9 mouse cellular contexts compared by ENCODE assay signal in the genomic region with DNA sequence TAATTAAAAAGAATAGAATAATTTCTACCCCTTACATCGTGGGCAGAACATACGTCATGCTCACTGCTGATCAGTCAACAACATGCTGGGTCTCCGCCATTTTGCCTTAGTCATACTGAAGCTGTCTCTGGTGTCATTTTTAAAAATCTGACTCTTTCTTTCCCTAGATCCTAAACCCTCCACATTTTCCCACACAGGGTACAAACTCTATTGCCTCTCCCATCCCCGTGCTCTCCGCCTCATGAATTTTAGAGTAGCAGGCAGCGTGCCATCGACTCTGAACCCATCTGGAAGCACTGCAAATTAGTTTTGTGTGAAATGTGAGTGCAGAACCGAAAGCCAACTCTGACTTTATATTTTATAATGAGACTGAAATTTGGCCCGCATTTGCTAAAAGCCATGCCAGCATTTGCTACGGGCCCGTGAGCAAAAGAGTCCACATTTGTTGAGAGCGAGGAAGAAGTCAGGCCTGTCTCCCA.
DNase-seq lines count a peak whose midpoint lies in the region; ATAC-seq and TF ChIP-seq lines count a peak whose summit lies in the region.
"Had no signal": no experiment of that assay in that cellular context is flagged by ENCODE, and none has a peak within 500 bp of the region (broad histone marks: within the 10 kb centered on the region; RNA-seq: fewer than 3 reads in every experiment).

No protein-coding gene starts in this region.

- H3K27ac ChIP-seq in forebrain, embryonic 16.5 days (ENCODE audit: low read length) = peak overlapping the region; percentile 21
- no peak overlapping the region; the same call in 1 of the 2 replicates for H3K27ac ChIP-seq in kidney, postnatal 0 days
- peak overlapping the region; percentile 43 for H3K27ac ChIP-seq in limb, embryonic 15.5 days
- H3K27ac ChIP-seq in stomach, postnatal 0 days (replicated peaks) = no peak overlapping the region

- TF ChIP-seq CTCF in kidney, postnatal 0 days (IDR thresholded peaks at IDR 0.05; ENCODE audit: low read depth) = no peak
- TF ChIP-seq CTCF in stomach, postnatal 0 days (IDR thresholded peaks at IDR 0.05; ENCODE audit: low read depth) = no peak

- H3K27me3 ChIP-seq in forebrain, embryonic 16.5 days (replicated peaks; ENCODE audit: control insufficient read depth, insufficient read depth, low read length) = no peaks in the 10 kb centered on the region
- no peaks in the 10 kb centered on the region for H3K27me3 ChIP-seq in kidney, postnatal 0 days (ENCODE audit: insufficient read depth, low read length)
- no peaks in the 10 kb centered on the region for H3K27me3 ChIP-seq in limb, embryonic 15.5 days
- no peaks in the 10 kb centered on the region for H3K27me3 ChIP-seq in stomach, postnatal 0 days (ENCODE audit: control insufficient read depth, insufficient read depth, low read length)
- H3K27me3 ChIP-seq: CH12.LX had no signal

- no peak overlapping the region for H3K4me3 ChIP-seq in forebrain, embryonic 16.5 days (replicated peaks; ENCODE audit: low read length)
- H3K4me3 ChIP-seq in kidney, postnatal 0 days (replicated peaks; ENCODE audit: low read depth, low read length) = no peak overlapping the region
- no peak overlapping the region for H3K4me3 ChIP-seq in limb, embryonic 15.5 days
- H3K4me3 ChIP-seq in stomach, postnatal 0 days (ENCODE audit: low read depth, low read length) = no peak overlapping the region

- TF ChIP-seq EP300 in stomach, postnatal 0 days (optimal IDR thresholded peaks at IDR 0.05) = no peak

- no peak overlapping the region for H3K9ac ChIP-seq in forebrain, embryonic 16.5 days (replicated peaks; ENCODE audit: low read depth, low read length)
- H3K9ac ChIP-seq in kidney, postnatal 0 days (ENCODE audit: low read depth, low read length) = no peak overlapping the region
- H3K9ac ChIP-seq in limb, embryonic 15.5 days = no peak overlapping the region
- no peak overlapping the region for H3K9ac ChIP-seq in stomach, postnatal 0 days (ENCODE audit: low read length)

- DNase-seq in heart, adult 11 months = peak; percentile 88
- no peak for DNase-seq in heart, adult 8-10 months (ENCODE audit: low spot score)
- peak; percentile 91 for DNase-seq in adipocyte (ENCODE audit: low spot score)
- DNase-seq in kidney, postnatal 0 days (ENCODE audit: low spot score) = peak; percentile 53
- no peak for DNase-seq in stomach, postnatal 0 days (ENCODE audit: low spot score)

- WGBS in forebrain, embryonic 16.5 days = 33% methylated on average over 12 of the region's 12 CpGs
- 49% methylated on average over 12 of the region's 12 CpGs for WGBS in kidney, postnatal 0 days
- 37% methylated on average over 12 of the region's 12 CpGs for WGBS in limb, embryonic 15.5 days
- 71% methylated on average over 12 of the region's 12 CpGs for WGBS in stomach, postnatal 0 days

- peaks cover 32% of the 10 kb centered on the region for H3K4me1 ChIP-seq in forebrain, embryonic 16.5 days (replicated peaks; ENCODE audit: control insufficient read depth, insufficient read depth, low read length)
- peaks cover 5% of the 10 kb centered on the region; the same call in 1 of the 2 replicates for H3K4me1 ChIP-seq in kidney, postnatal 0 days (replicated peaks; ENCODE audit: insufficient read depth, low read length)
- 0 out of 2 replicates have a peak, but pooled peaks cover 13% of the 10 kb centered on the region for H3K4me1 ChIP-seq in limb, embryonic 15.5 days
- H3K4me1 ChIP-seq in stomach, postnatal 0 days (replicated peaks; ENCODE audit: control insufficient read depth, insufficient read depth) = no peaks in the 10 kb centered on the region

- no peak overlapping the region for H3K4me2 ChIP-seq in forebrain, embryonic 16.5 days (ENCODE audit: low read length)
- no peak overlapping the region for H3K4me2 ChIP-seq in kidney, postnatal 0 days (ENCODE audit: low read length)
- no peak overlapping the region for H3K4me2 ChIP-seq in limb, embryonic 15.5 days
- no peak overlapping the region for H3K4me2 ChIP-seq in stomach, postnatal 0 days (replicated peaks; ENCODE audit: low read depth)

- H3K36me3 ChIP-seq in forebrain, embryonic 16.5 days (ENCODE audit: control insufficient read depth, insufficient read depth) = no peaks in the 10 kb centered on the region
- no peaks in the 10 kb centered on the region for H3K36me3 ChIP-seq in kidney, postnatal 0 days (ENCODE audit: insufficient read depth, low read length)
- H3K36me3 ChIP-seq in limb, embryonic 15.5 days = no peaks in the 10 kb centered on the region
- H3K36me3 ChIP-seq in stomach, postnatal 0 days (ENCODE audit: control insufficient read depth, insufficient read depth, low read length) = no peaks in the 10 kb centered on the region

- no peaks in the 10 kb centered on the region for H3K9me3 ChIP-seq in forebrain, embryonic 16.5 days (ENCODE audit: control insufficient read depth, low read length)
- H3K9me3 ChIP-seq in kidney, postnatal 0 days (replicated peaks; ENCODE audit: low read length) = no peaks in the 10 kb centered on the region
- no peaks in the 10 kb centered on the region for H3K9me3 ChIP-seq in limb, embryonic 15.5 days
- H3K9me3 ChIP-seq in stomach, postnatal 0 days (ENCODE audit: control insufficient read depth, low read length) = no peaks in the 10 kb centered on the region

- peak; percentile 88 for ATAC-seq in forebrain, embryonic 16.5 days
- ATAC-seq in kidney, postnatal 0 days (replicated peaks; ENCODE audit: low FRiP score, low read depth) = no peak
- ATAC-seq in limb, embryonic 15.5 days (ENCODE audit: insufficient number of reproducible peaks, low FRiP score, low TSS enrichment, low read depth) = peak; percentile 79; the same call in 1 of the 2 replicates
- no peak for ATAC-seq in megakaryocyte, adult 5-6 weeks (ENCODE audit: poor library complexity, severe bottlenecking)
- ATAC-seq in stomach, postnatal 0 days (ENCODE audit: low FRiP score, low TSS enrichment) = no peak

Comparison
In these comparisons a context has a peak if more than half of its experiments do, and no peak if none do; other contexts are left out.
1. DNase-seq: peak in heart, adult 11 months (single experiment), adipocyte (single experiment) and kidney, postnatal 0 days (single experiment); none in heart, adult 8-10 months (single experiment) and stomach, postnatal 0 days (single experiment).
2. ATAC-seq: peak in forebrain, embryonic 16.5 days (single experiment) and limb, embryonic 15.5 days (single experiment); none in kidney, postnatal 0 days (single experiment), megakaryocyte, adult 5-6 weeks (single experiment) and stomach, postnatal 0 days (single experiment).
3. H3K27ac ChIP-seq: peak in forebrain, embryonic 16.5 days (single experiment) and limb, embryonic 15.5 days (single experiment); none in kidney, postnatal 0 days (single experiment) and stomach, postnatal 0 days (single experiment).